Mouse (Mus musculus) Patski (cell line): ENCODE results near the gene Atg9a. TPM values are rescaled to one million over a fixed set of nuclear protein-coding genes. Genes with fewer than 3 reads are reported as not detected.

Experiments used
- ATAC-seq: fragments of 100-300 bp; one replicate; pipeline ENCODE4 v1.8.0; 2021
- CTCF ChIA-PET: fragments of 350-600 bp; sonication (Branson Sonifier 250); formaldehyde crosslinking; loops from one replicate; lab custom pipeline; 2022; ENCODE audit warnings: inconsistent platforms; lab: Charles Lee
- POLR2A ChIA-PET: fragments of 350-600 bp; sonication (Branson Sonifier 250); formaldehyde crosslinking; loops from one replicate; lab custom pipeline; 2022; ENCODE audit warnings: antibody characterized with exemption, inconsistent platforms; lab: Charles Lee
- DNase-seq: peaks from one replicate; pipeline ENCODE4 v3.0.0-alpha.2; 2011; ENCODE audit warnings: low read depth, low spot score
- H3K27me3 ChIP-seq: fragments of 371-371 bp; one replicate; pipeline ENCODE4 v1.5.1; 2021
- CTCF ChIP-seq: fragments of 100-300 bp; IDR thresholded peaks from one replicate; pipeline ENCODE4 v1.5.1; 2021
- in situ Hi-C: fragments of 300-500 bp; cut with MboI; formaldehyde crosslinking; loops from 3 replicates; pipeline ENCODE4 v1.11.1; 2018; ENCODE audit warnings: low pct_unique_long_range_greater_than_20kb, mixed read lengths
- polyA plus RNA-seq: library from polyadenylated mRNA; unstranded; gene quantifications from one replicate; pipeline ENCODE4 v1.2.3, GENCODE M21; 2021

Atg9a gene
- polyA plus RNA-seq, 1 experiment from 2014 or later = 33.2 TPM

DNA sequence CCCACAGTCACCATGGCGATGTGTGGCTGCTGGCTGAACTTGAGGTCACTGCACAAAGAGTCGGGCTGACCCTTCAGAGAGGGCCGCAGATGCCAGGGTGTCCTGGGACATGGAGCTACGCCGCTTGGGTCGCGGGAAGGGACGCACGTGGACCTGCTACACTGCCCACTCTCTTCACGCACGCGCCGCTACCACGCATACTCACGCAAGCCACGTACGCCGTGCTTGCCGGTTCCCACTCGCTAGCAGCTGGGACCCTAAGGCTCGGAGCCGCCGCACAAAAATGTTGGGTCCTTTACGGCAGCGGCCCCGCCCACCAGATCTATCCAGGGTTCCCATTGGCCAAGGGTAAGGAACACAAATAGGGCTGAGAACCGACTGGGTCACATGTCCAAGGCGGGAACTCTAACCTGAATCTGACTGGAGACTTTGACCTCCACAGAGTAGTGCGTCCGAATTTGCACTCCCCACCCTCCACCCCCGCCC, 11.8 kb downstream of the Atg9a start, which contains the start of gene Abcb6:
Gene Abcb6 (minus strand): TSS at position 288 of the 486 bp plus-strand sequence.
- no peak for TF ChIP-seq CTCF
- ATAC-seq = peak; percentile 77
- ChIA-PET CTCF (interaction anchor here (0.6 to 1.5 kb wide), 5 partner anchors 10 to 40 kb away, joined by 3 to 4 read pairs (median 3); partner anchors contain the start of gene Zfand2b), POLR2A (interaction anchor here (1.2 to 2.3 kb wide), 2 partner anchors 10 to 11 kb away, joined by 4 to 15 read pairs; partner anchors contain the start of genes Ankzf1 and Atg9a)
- in situ Hi-C loops = loop anchor here (10.0 kb wide), 1 partner anchor 75 kb away; no protein-coding TSS in a partner anchor
- peak; percentile 25 for DNase-seq
- H3K27me3 ChIP-seq = no peaks in the 10 kb centered on the region

DNA sequence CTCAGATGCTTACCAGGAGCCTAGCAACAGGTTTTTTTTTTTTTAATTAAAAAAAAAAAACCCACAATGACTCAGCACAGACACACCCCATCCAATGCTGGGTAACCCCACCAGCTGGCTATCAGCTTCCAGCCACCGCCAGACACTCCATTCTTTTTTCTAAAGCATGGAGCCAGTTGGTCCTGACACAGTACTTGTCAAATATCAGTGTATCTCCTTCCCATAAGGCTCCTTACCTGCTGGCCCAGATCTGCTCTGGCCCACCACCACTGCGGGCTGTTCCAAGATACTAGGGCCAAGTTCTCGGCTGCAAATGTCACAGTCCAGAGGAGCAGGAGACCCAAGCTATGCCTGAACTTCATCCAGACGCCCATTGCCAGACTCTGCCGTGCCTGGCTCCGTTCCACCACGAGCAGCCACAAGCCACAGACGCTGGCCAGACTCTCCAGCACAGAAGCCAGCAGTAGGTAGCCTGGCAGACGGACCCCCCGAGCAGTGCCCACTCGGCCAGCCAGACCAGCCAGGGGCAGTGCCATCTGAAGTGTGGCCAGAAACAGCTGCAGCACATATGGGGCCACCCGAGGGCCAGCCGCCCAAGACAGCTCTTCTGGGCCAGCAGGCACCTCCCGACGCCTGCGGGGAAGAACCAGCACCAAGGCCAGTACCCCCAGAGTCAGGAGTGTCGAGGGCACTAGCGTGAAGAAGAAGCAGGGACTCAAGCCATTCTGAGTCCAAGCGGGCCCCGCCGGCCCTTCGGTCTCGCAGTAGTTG, 12.5 kb downstream of the Atg9a start:
- no peaks in the 10 kb centered on the region for H3K27me3 ChIP-seq
- ATAC-seq = peak; percentile 55
- TF ChIP-seq CTCF = no peak
- ChIA-PET POLR2A (interaction anchor here (1.2 to 2.3 kb wide), 2 partner anchors 10 to 11 kb away, joined by 4 to 15 read pairs; partner anchors contain the start of genes Ankzf1 and Atg9a), CTCF (interaction anchor here (0.7 to 3.4 kb wide), 6 partner anchors 9 to 72 kb away, joined by 3 to 10 read pairs (median 4); partner anchors contain the start of gene Zfand2b)
- in situ Hi-C loops = loop anchor here (10.0 kb wide), 1 partner anchor 75 kb away; no protein-coding TSS in a partner anchor
- peak; percentile 28 for DNase-seq

DNA sequence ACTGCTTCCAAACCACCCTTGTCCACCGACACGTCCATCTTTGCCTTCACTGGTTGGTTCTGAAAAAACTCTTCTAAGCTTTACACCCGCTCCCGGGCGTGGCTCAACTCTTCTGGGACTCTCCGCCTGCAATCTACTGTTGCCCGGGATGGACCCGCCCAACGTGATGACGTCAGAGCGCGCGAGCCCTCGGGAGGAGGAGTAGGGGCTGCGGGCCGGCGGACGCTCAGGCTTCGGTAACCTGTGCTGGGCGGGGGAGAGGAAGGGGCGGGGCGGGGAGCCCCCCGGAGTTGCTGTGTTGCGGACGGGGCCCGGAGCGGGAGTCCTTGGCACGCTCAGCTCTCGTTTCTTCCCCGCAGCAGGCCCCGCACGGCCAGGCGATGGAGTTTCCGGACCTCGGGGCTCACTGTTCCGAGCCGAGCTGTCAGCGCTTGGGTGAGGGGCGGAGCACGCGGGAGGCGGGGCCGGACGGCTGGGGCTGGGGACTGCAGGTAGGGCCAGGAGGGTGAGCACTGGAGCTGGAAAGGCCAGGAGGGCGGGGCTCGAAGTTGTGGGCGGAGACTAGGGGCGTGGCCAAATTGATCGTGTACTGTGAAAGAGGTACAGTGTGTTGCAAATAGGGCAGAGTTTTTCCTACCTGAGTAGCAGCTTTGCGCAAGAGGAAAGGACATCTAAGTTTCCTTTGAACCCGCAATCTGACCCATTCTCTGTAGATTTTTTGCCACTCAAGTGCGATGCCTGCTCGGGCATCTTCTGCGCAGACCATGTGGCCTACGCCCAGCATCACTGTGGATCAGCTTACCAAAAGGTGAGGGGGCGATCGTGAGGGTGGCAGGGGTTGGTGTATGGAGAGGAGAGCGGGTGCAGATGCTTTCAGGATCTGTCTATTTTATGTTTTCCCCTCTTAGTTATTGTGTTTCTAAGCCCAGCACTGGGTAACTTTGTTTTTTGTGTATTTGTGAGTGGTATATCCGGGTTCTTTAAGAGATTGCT, 23.2 kb downstream of the Atg9a start, which contains the start of gene Zfand2b:
Gene Zfand2b (plus strand): TSS at position 175 of the 993 bp plus-strand sequence.
- in situ Hi-C loops = no loop called here
- DNase-seq (peak; percentile 61), ATAC-seq (peak; percentile 93)
- POLR2A ChIA-PET = interaction anchor here (0.6 to 1.4 kb wide), 3 partner anchors 9 to 420 kb away, joined by 3 to 5 read pairs (median 3); no protein-coding TSS in a partner anchor
- no peak for TF ChIP-seq CTCF
- H3K27me3 ChIP-seq = no peaks in the 10 kb centered on the region
- CTCF ChIA-PET = interaction anchor here (1.1 to 1.7 kb wide), 2 partner anchors 11 to 12 kb away, joined by 4 read pairs; partner anchors contain the start of gene Abcb6

DNA sequence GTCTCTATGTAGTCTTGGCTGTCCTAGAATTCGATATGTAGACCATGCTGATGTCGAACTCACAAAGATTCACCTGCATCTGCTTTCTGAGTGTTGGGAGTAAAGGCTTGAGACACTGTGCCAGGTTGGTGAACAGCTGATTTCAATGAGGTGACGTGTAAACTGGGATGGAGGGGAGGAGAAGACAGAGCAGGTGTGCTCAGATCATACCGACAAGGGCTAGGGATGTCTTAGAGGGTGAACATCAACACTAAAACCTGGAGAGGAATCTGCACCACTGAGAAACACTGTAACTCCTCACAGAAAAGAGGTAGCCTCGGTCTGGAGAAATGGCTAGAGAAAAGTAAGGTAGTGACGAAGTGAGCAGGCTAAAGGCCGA, 23.9 kb downstream of the Atg9a start:
- in situ Hi-C loops = no loop called here
- CTCF ChIA-PET = interaction anchor here (1.1 to 1.7 kb wide), 2 partner anchors 11 to 12 kb away, joined by 4 read pairs; partner anchors contain the start of gene Abcb6
- no peaks in the 10 kb centered on the region for H3K27me3 ChIP-seq
- POLR2A ChIA-PET = interaction anchor here (0.7 kb wide), 1 partner anchor 421 kb away, joined by 3 read pairs; no protein-coding TSS in a partner anchor
- peak; percentile 24 for ATAC-seq
- TF ChIP-seq CTCF = no peak
- DNase-seq = no peak

DNA sequence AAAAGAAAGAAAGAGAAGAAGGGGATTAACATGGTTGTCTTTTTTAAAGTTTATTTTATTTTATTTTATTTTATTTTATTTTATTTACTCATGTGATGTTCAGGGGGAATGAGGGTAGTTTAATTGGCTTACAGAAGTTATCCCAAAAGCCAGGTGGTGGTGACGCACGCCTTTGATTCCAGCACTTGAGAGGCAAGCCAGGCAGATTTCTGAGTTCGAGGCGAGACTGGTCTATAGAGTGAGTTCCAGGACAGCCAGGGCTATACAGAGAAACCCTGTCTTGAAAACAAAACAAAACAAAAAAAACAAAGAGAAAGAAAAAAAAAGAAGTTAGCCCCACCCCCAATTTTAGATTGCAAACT, 31.8 kb downstream of the Atg9a start:
- TF ChIP-seq CTCF = no peak
- ChIA-PET CTCF (interaction anchor here (1.0 to 1.8 kb wide), 3 partner anchors 19 to 108 kb away, joined by 3 to 5 read pairs (median 5); no protein-coding TSS in a partner anchor), POLR2A (interaction anchor here (1.0 kb wide), 1 partner anchor 18 kb away, joined by 3 read pairs; the partner anchor contains the start of genes Cnppd1 and Retreg2)
- DNase-seq = no peak
- no peaks in the 10 kb centered on the region for H3K27me3 ChIP-seq
- in situ Hi-C loops = no loop called here
- no peak for ATAC-seq

DNA sequence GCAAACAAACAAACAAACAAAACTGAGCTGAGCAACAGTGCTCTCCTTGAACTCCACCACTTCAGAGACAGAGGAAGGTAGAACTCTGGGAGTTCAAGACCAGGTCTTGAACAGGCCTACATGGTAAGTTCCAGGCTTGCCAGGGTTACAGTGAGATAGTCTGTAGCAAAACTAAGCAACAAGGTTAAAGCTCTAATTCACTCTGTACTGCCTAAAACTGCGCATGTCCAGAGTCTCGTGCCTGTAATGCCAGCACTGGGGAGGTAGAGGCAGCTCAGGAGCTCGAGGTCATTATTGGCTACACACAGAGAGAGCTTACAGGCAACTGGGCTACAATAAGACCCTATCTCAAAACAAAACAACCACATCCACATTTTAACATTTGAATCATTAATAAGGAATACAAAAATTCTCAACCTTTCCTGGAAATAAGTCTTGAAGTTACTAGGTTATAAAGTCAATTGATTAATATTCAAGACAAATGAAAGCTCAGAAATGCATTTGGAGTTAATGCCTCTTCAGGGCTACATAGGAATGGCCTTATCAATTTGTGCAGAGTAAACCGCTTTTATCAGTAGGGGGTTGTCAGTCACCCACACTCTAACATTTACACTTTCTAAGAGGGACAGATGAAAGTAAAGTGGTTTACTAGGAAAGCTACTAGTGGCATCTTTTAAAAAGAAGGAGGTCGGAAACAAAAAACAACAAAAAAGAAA, 32.3 kb downstream of the Atg9a start:
- DNase-seq (no peak), ATAC-seq (no peak)
- in situ Hi-C loops = no loop called here
- ChIA-PET POLR2A (interaction anchor here (0.6 to 1.1 kb wide), 3 partner anchors 11 to 17 kb away, joined by 3 read pairs; partner anchors contain the start of genes Cnppd1 and Retreg2), CTCF (interaction anchor here (1.0 to 1.8 kb wide), 3 partner anchors 18 to 108 kb away, joined by 3 to 5 read pairs (median 5); no protein-coding TSS in a partner anchor)
- no peak for TF ChIP-seq CTCF
- H3K27me3 ChIP-seq = no peaks in the 10 kb centered on the region

DNA sequence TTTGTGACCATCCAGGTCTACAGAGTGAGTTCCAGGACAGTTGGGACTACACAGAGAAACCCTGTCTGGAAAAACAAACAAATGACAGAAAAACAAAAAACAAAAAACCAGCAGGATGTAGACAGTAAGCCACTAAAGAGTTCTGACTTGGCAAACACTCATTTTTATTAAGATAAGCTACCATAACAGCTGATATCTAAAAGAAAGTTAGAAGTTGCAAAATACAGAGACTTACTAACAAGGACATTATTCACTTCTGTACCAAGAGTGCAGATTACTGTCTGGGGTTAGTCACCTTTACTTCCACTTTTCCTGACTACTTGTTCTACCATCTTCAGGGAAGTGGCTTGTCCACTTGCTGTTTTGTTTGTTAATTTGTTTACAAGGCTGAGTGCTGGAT, 33.0 kb downstream of the Atg9a start:
- ATAC-seq = no peak

DNA sequence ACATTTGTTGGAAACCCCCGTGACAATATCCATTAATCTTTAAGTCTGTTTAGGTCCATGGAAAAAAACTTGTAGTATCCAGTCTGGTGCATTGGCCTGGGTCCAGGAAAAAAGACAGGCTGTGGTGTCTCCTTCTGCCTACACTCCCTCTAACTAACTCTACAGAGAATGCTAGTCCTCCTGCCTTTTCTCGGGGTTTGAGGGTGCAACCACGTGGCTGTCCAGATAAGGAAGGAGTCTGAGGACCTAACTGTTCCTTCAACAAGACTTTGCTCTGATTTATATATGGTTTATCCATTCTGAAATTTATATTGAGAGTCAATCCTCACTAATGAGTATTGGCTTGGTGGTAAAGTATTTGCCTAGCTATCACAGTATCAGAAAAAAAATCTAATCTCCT, 36.2 kb downstream of the Atg9a start:
- ChIA-PET CTCF (interaction anchor here (1.4 kb wide), 1 partner anchor 98 kb away, joined by 3 read pairs; no protein-coding TSS in a partner anchor), POLR2A (no interaction called here)
- DNase-seq = no peak
- TF ChIP-seq CTCF = no peak
- in situ Hi-C loops = no loop called here
- no peaks in the 10 kb centered on the region for H3K27me3 ChIP-seq
- no peak for ATAC-seq

More for the DNA sequence above, 33.0 kb downstream of the Atg9a start:
- H3K27me3 ChIP-seq = no peaks in the 10 kb centered on the region
- ChIA-PET CTCF (interaction anchor here (1.8 kb wide), 1 partner anchor 17 kb away, joined by 5 read pairs; no protein-coding TSS in a partner anchor), POLR2A (interaction anchor here (0.6 to 1.1 kb wide), 2 partner anchors 10 to 15 kb away, joined by 3 read pairs; no protein-coding TSS in a partner anchor)
- in situ Hi-C loops = no loop called here
- no peak for TF ChIP-seq CTCF
- DNase-seq = no peak
